Mouse (Mus musculus): ENCODE measurements around the gene Sobp. TPM values are rescaled to one million over a fixed set of nuclear protein-coding genes. Genes with fewer than 3 reads are reported as not detected.

Gene Sobp
- polyA plus RNA-seq, 1 experiment from 2014 or later, result 15.1 TPM

GRCm38 (mm10) chr10:43023454-43024194 lies 150.7 kb downstream of the Sobp start:
- Histone ChIP-seq H3K36me3 (no peaks in the 10 kb centered on the region), H3K4me1 (peaks cover 55% of the 10 kb centered on the region), H3K9ac (replicated peaks) (no peak overlapping the region), H3K27me3 (0 out of 2 replicates have a peak, but pooled peaks cover 4% of the 10 kb centered on the region), H3K9me3 (no peaks in the 10 kb centered on the region), H3K4me3 (no peak overlapping the region), H3K4me2 (replicated peaks) (no peak overlapping the region), H3K27ac (replicated peaks) (peak overlapping the region; percentile 55)
- peak; percentile 82 for ATAC-seq (replicated peaks)
- WGBS, result 51% methylated on average over 10 of the region's 10 CpGs

- H3K9me3 ChIP-seq, result no peaks in the 10 kb centered on the region
- no peaks in the 10 kb centered on the region for H3K36me3 ChIP-seq
- ATAC-seq (replicated peaks), result 0 out of 2 replicates have a peak, but pooled peaks have one; percentile 17
- WGBS, result 4% methylated on average over 29 of the region's 29 CpGs
- H3K4me1 ChIP-seq, result peaks cover 47% of the 10 kb centered on the region
- H3K4me2 ChIP-seq (replicated peaks), result peak overlapping the region; percentile 95
- 0 out of 2 replicates have a peak, but pooled peaks cover 4% of the 10 kb centered on the region for H3K27me3 ChIP-seq
- H3K27ac ChIP-seq (replicated peaks), result no peak overlapping the region
- H3K9ac ChIP-seq (replicated peaks), result peak overlapping the region; percentile 57
- peak overlapping the region; percentile 49 for H3K4me3 ChIP-seq
Observed at GRCm38 (mm10) chr10:43022190-43022761, 152.1 kb downstream of the Sobp start.

- 0 out of 2 replicates have a peak, but pooled peaks cover 4% of the 10 kb centered on the region for H3K27me3 ChIP-seq
- peak; percentile 45 for ATAC-seq (replicated peaks)
- peak overlapping the region; percentile 95 for H3K4me2 ChIP-seq (replicated peaks)
- H3K4me3 ChIP-seq, result peak overlapping the region; percentile 49
- WGBS, result under 1% methylated on average over 68 of the region's 69 CpGs
- no peaks in the 10 kb centered on the region for H3K9me3 ChIP-seq
- H3K4me1 ChIP-seq, result peaks cover 41% of the 10 kb centered on the region
- no peak overlapping the region for H3K27ac ChIP-seq (replicated peaks)
- peak overlapping the region; percentile 57 for H3K9ac ChIP-seq (replicated peaks)
- H3K36me3 ChIP-seq, result no peaks in the 10 kb centered on the region
Observed at GRCm38 (mm10) chr10:43021512-43022116, 152.7 kb downstream of the Sobp start.

- H3K4me1 ChIP-seq, result peaks cover 37% of the 10 kb centered on the region
- no peaks in the 10 kb centered on the region for H3K36me3 ChIP-seq
- peak overlapping the region; percentile 57 for H3K9ac ChIP-seq (replicated peaks)
- peak overlapping the region; percentile 95 for H3K4me2 ChIP-seq (replicated peaks)
- H3K27ac ChIP-seq (replicated peaks), result no peak overlapping the region
- peak overlapping the region; percentile 49 for H3K4me3 ChIP-seq
- WGBS, result 3% methylated on average over 35 of the region's 35 CpGs
- no peaks in the 10 kb centered on the region for H3K9me3 ChIP-seq
- 0 out of 2 replicates have a peak, but pooled peaks cover 4% of the 10 kb centered on the region for H3K27me3 ChIP-seq
- 0 out of 2 replicates have a peak, but pooled peaks have one; percentile 20 for ATAC-seq (replicated peaks)
Observed at GRCm38 (mm10) chr10:43021017-43021416, 153.3 kb downstream of the Sobp start.

GRCm38 (mm10) chr10:43014782-43015181 lies 159.5 kb downstream of the Sobp start:
- ATAC-seq (replicated peaks), result no peak

GRCm38 (mm10) chr10:43014358-43014757 lies 160.0 kb downstream of the Sobp start:
- H3K27me3 ChIP-seq, result no peaks in the 10 kb centered on the region
- H3K4me1 ChIP-seq, result no peaks in the 10 kb centered on the region
- no peak overlapping the region for H3K27ac ChIP-seq (replicated peaks)
- WGBS, result 85% methylated on average over 4 of the region's 4 CpGs
- no peak overlapping the region for H3K4me2 ChIP-seq (replicated peaks)
- ATAC-seq (replicated peaks), result no peak
- no peaks in the 10 kb centered on the region for H3K9me3 ChIP-seq
- H3K36me3 ChIP-seq, result no peaks in the 10 kb centered on the region
- H3K4me3 ChIP-seq, result no peak overlapping the region
- no peak overlapping the region for H3K9ac ChIP-seq (replicated peaks)

More at GRCm38 (mm10) chr10:43014782-43015181, 159.5 kb downstream of the Sobp start:
- WGBS, result 91% methylated on average over 5 of the region's 5 CpGs
- H3K4me3 ChIP-seq, result no peak overlapping the region
- H3K9me3 ChIP-seq, result no peaks in the 10 kb centered on the region
- no peaks in the 10 kb centered on the region for H3K4me1 ChIP-seq
- no peak overlapping the region for H3K27ac ChIP-seq (replicated peaks)
- no peaks in the 10 kb centered on the region for H3K27me3 ChIP-seq
- no peak overlapping the region for H3K4me2 ChIP-seq (replicated peaks)
- H3K36me3 ChIP-seq, result no peaks in the 10 kb centered on the region
- no peak overlapping the region for H3K9ac ChIP-seq (replicated peaks)

- H3K27me3 ChIP-seq, result no peaks in the 10 kb centered on the region
- peaks cover 5% of the 10 kb centered on the region; the same call in 1 of the 2 replicates for H3K36me3 ChIP-seq
- WGBS, result 73% methylated on average over 11 of the region's 11 CpGs
- no peak overlapping the region for H3K27ac ChIP-seq (replicated peaks)
- ATAC-seq (replicated peaks), result no peak
- no peaks in the 10 kb centered on the region for H3K9me3 ChIP-seq
- no peak overlapping the region for H3K4me2 ChIP-seq (replicated peaks)
- no peaks in the 10 kb centered on the region for H3K4me1 ChIP-seq
- no peak overlapping the region for H3K9ac ChIP-seq (replicated peaks)
- H3K4me3 ChIP-seq, result no peak overlapping the region
Observed at GRCm38 (mm10) chr10:43008116-43008515, 166.2 kb downstream of the Sobp start.

- Histone ChIP-seq H3K36me3 (peaks cover 5% of the 10 kb centered on the region; the same call in 1 of the 2 replicates), H3K27me3 (no peaks in the 10 kb centered on the region), H3K4me1 (peaks cover 9% of the 10 kb centered on the region), H3K4me2 (replicated peaks) (no peak overlapping the region), H3K9ac (replicated peaks) (no peak overlapping the region), H3K4me3 (no peak overlapping the region), H3K9me3 (no peaks in the 10 kb centered on the region), H3K27ac (replicated peaks) (no peak overlapping the region)
- WGBS, result 78% methylated on average over 4 of the region's 4 CpGs
- 0 out of 2 replicates have a peak, but pooled peaks have one; percentile 35 for ATAC-seq (replicated peaks)
Observed at GRCm38 (mm10) chr10:43006534-43006933, 167.8 kb downstream of the Sobp start.

GRCm38 (mm10) chr10:43005677-43006076 lies 168.7 kb downstream of the Sobp start:
- H3K4me1 ChIP-seq, result peaks cover 9% of the 10 kb centered on the region
- peaks cover 5% of the 10 kb centered on the region; the same call in 1 of the 2 replicates for H3K36me3 ChIP-seq
- no peak overlapping the region for H3K4me2 ChIP-seq (replicated peaks)
- ATAC-seq (replicated peaks), result no peak
- H3K9me3 ChIP-seq, result no peaks in the 10 kb centered on the region
- H3K27ac ChIP-seq (replicated peaks), result no peak overlapping the region
- no peak overlapping the region for H3K9ac ChIP-seq (replicated peaks)
- H3K27me3 ChIP-seq, result no peaks in the 10 kb centered on the region
- 84% methylated on average over 7 of the region's 7 CpGs for WGBS
- H3K4me3 ChIP-seq, result no peak overlapping the region

- Histone ChIP-seq H3K4me1 (peaks cover 9% of the 10 kb centered on the region), H3K4me2 (replicated peaks) (no peak overlapping the region), H3K4me3 (no peak overlapping the region), H3K9ac (replicated peaks) (no peak overlapping the region), H3K27me3 (no peaks in the 10 kb centered on the region), H3K36me3 (peaks cover 5% of the 10 kb centered on the region; the same call in 1 of the 2 replicates), H3K9me3 (no peaks in the 10 kb centered on the region), H3K27ac (replicated peaks) (no peak overlapping the region)
- ATAC-seq (replicated peaks), result no peak
- WGBS, result 90% methylated on average over 4 of the region's 4 CpGs
Observed at GRCm38 (mm10) chr10:43005031-43005430, 169.3 kb downstream of the Sobp start.

- H3K4me1 ChIP-seq, result peaks cover 9% of the 10 kb centered on the region
- H3K4me3 ChIP-seq, result no peak overlapping the region
- H3K36me3 ChIP-seq, result peaks cover 5% of the 10 kb centered on the region; the same call in 1 of the 2 replicates
- ATAC-seq (replicated peaks), result no peak
- H3K9ac ChIP-seq (replicated peaks), result no peak overlapping the region
- H3K4me2 ChIP-seq (replicated peaks), result no peak overlapping the region
- H3K9me3 ChIP-seq, result no peaks in the 10 kb centered on the region
- H3K27ac ChIP-seq (replicated peaks), result no peak overlapping the region
- no peaks in the 10 kb centered on the region for H3K27me3 ChIP-seq
- 91% methylated on average over 16 of the region's 16 CpGs for WGBS
Observed at GRCm38 (mm10) chr10:43004174-43004734, 170.1 kb downstream of the Sobp start.

- no peak overlapping the region for H3K27ac ChIP-seq (replicated peaks)
- 67% methylated on average over 5 of the region's 5 CpGs for WGBS
- no peak for ATAC-seq (replicated peaks)
Observed at GRCm38 (mm10) chr10:43003466-43003757, 170.9 kb downstream of the Sobp start.

More at GRCm38 (mm10) chr10:43003466-43003757, 170.9 kb downstream of the Sobp start:
- no peaks in the 10 kb centered on the region for H3K27me3 ChIP-seq
- H3K36me3 ChIP-seq, result peaks cover 5% of the 10 kb centered on the region; the same call in 1 of the 2 replicates
- no peak overlapping the region for H3K4me2 ChIP-seq (replicated peaks)
- no peak overlapping the region for H3K4me3 ChIP-seq
- H3K9ac ChIP-seq (replicated peaks), result no peak overlapping the region
- H3K9me3 ChIP-seq, result no peaks in the 10 kb centered on the region
- peaks cover 9% of the 10 kb centered on the region for H3K4me1 ChIP-seq

Data from forebrain, embryonic 15.5 days (tissue).